Mouse (Mus musculus) CH12.LX (cell line): ENCODE results near the gene Cdh23.

Experiments used
- CHD2 ChIP-seq: IDR thresholded peaks from 2 replicates; pipeline ENCODE4 v1.6.1; 2011; ENCODE audit warnings: low read length, improper control_type of control experiment
- CTCF ChIP-seq, 2 experiments: IDR thresholded peaks in 1 of 2; conservative IDR thresholded peaks in 1 of 2; 2 replicates each; pipeline ENCODE4 v1.5.1; 2011 to 2012; ENCODE audit warnings: low read depth in 2 of 2, low read length in 2 of 2, improper control_type of control experiment in 1 of 2, inconsistent platforms in 1 of 2, mild to moderate bottlenecking in 1 of 2, moderate library complexity in 1 of 2
- EP300 ChIP-seq: IDR thresholded peaks from 2 replicates; pipeline ENCODE4 v1.6.1; 2011; ENCODE audit warnings: low read length, improper control_type of control experiment
- GABPA ChIP-seq: IDR thresholded peaks from 2 replicates; pipeline ENCODE4 v1.6.1; 2012; ENCODE audit warnings: low read depth, low read length, improper control_type of control experiment, inconsistent platforms; ENCODE audit not compliant: insufficient replicate concordance
- HCFC1 ChIP-seq: IDR thresholded peaks from 2 replicates; pipeline ENCODE4 v1.6.1; 2012; ENCODE audit warnings: low read depth, mild to moderate bottlenecking, inconsistent platforms, low read length, improper control_type of control experiment
- JUND ChIP-seq: conservative IDR thresholded peaks from 2 replicates; pipeline ENCODE4 v1.6.1; 2011; ENCODE audit warnings: low read depth, low read length, improper control_type of control experiment
- MAX ChIP-seq: IDR thresholded peaks from 2 replicates; pipeline ENCODE4 v1.6.1; 2011; ENCODE audit warnings: low read length, improper control_type of control experiment
- MYC ChIP-seq: IDR thresholded peaks from 2 replicates; pipeline ENCODE4 v1.6.1; 2011; ENCODE audit warnings: low read depth, mild to moderate bottlenecking, improper control_type of control experiment, low read length
- NELFE ChIP-seq: IDR thresholded peaks from 2 replicates; pipeline ENCODE4 v1.6.1; 2011; ENCODE audit warnings: low read depth, low read length, improper control_type of control experiment
- NRF1 ChIP-seq: IDR thresholded peaks from 2 replicates; pipeline ENCODE4 v1.6.1; 2014; ENCODE audit warnings: low read depth, mild to moderate bottlenecking, inconsistent platforms, low read length, improper control_type of control experiment, moderate library complexity
- POLR2A ChIP-seq: IDR thresholded peaks from 2 replicates; pipeline ENCODE4 v1.6.1; 2011; ENCODE audit warnings: low read depth, mild to moderate bottlenecking, improper control_type of control experiment, low read length
- ZC3H11A ChIP-seq: IDR thresholded peaks from 2 replicates; pipeline ENCODE4 v1.6.1; 2012; ENCODE audit warnings: low read depth, mild to moderate bottlenecking, inconsistent platforms, low read length, improper control_type of control experiment
- ZNF384 ChIP-seq: IDR thresholded peaks from 2 replicates; pipeline ENCODE4 v1.6.1; 2012; ENCODE audit warnings: low read depth, low read length, improper control_type of control experiment, inconsistent platforms

GRCm38 (mm10) chr10:60367904-60368303, 328.4 kb downstream of the Cdh23 start:
- TF ChIP-seq CTCF (conservative IDR thresholded peaks at IDR 0.05 in 1 of 2, IDR thresholded peaks at IDR 0.05 in 1 of 2; ENCODE audit: low read depth in 2 of 2, low read length in 2 of 2) (no peak), MYC (no peak), POLR2A (no peak), NRF1 (no peak), ZC3H11A (no peak), HCFC1 (no peak), CHD2 (no peak), EP300 (no peak), JUND (no peak), NELFE (no peak), GABPA (no peak), MAX (no peak), ZNF384 (no peak)
